Mouse (Mus musculus) right cerebral cortex, adult 18-20 months (tissue): ENCODE measurements at regions not wholly inside any gene's neighbourhood (a gene's known extent, or its start where the extent isn't known, plus 50 kb on each side); places are given as distances from the start of the nearest gene placed in this dataset.
A peak's percentile ranks its signal among the peaks of the same experiment; 100 is the strongest.

Experiments
- DNase-seq: peaks from one replicate; pipeline ENCODE4 v3.0.0; 2022; ENCODE audit warnings: mixed read lengths

DNA sequence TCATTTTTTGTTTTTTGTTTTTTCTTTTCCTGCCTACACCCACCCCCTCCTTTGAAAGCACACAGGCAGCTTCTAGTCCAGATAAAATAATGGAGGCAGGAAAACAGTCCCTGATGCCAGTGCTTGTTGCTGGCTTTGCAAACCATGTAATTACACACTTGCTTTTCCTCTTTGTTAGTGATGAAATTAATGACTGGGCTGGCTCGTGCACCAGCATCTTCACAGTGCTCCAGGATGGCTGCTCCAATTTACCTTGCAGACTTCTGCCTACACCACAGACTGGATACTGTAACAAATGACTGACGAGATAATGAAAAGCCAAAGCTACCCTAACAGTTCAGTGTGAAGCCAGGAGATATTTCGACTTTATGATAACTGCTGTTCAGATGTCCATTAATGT is 262.6 kb upstream of the Lrrc7 start:
- peak; percentile 4 for DNase-seq

- DNase-seq, result no peak
These were observed 215.6 kb upstream of the Lrrc7 start for GRCm38 (mm10) chr3:158777661-158778060.
